Mouse (Mus musculus): ENCODE measurements around the gene Mrpl24. TPM values are rescaled to one million over a fixed set of nuclear protein-coding genes. Genes with fewer than 3 reads are reported as not detected.

Gene Mrpl24
- polyA plus RNA-seq, 1 experiment from 2014 or later = 61.6 TPM

DNA sequence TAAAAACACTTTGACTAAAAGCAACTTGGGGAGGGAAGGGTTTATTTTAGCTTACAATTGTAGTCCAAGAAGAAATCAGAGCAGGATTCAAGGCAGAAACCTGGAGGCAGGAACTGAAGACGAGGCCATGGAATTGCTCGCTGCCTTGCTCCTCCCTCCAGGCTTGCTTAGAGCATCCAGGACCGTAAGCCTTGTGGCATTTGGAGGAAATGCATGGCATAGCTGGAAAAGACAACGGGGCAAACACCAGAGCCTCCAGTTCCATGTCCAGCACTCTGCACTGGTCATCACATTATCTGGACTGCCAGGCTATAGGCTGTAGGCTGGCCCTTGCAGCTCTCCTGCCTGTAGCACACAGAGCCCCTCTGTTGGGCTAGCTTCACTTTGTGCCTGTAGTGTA, 15.2 kb downstream of the Mrpl24 start:
- Histone ChIP-seq H3K4me2 (replicated peaks; ENCODE audit: low read depth, low read length) (no peak overlapping the region), H3K4me1 (ENCODE audit: insufficient read depth, low read depth, low read length) (no peaks in the 10 kb centered on the region), H3K9ac (replicated peaks; ENCODE audit: low read depth) (no peak overlapping the region), H3K27ac (ENCODE audit: low read length) (no peak overlapping the region), H3K27me3 (replicated peaks; ENCODE audit: insufficient read depth, low read length) (no peaks in the 10 kb centered on the region), H3K4me3 (ENCODE audit: low read depth, low read length) (no peak overlapping the region), H3K9me3 (ENCODE audit: low read length) (no peaks in the 10 kb centered on the region), H3K36me3 (ENCODE audit: insufficient read depth, low read length) (peaks cover 18% of the 10 kb centered on the region)
- TF ChIP-seq CTCF (IDR thresholded peaks at IDR 0.05) (peak; percentile 20; the same call in 1 of the 2 replicates), EP300 (IDR thresholded peaks at IDR 0.05) (no peak)
- ATAC-seq (no peak), DNase-seq (ENCODE audit: low spot score) (no peak)
- WGBS = 58% methylated on average over 4 of the region's 4 CpGs

DNA sequence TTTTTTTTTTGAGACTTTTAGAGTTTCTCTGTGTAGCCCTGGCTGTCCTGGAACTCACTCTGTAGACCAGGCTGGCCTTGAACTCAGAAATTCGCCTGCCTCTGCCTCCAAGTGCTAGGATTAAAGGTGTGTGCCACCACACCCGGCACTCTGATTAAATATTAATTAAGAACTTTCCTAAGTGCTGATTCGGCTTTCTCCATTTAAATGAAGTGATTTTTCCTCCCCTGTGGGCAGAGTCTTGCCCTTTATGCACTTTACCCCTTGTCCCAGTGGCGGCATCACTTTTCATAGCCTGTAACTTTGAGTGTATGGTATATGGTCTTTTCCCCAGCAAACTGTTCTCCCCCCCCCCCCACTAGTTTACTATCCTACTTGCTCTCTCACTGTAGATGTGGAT, 15.9 kb downstream of the Mrpl24 start:
- no peak overlapping the region for H3K4me3 ChIP-seq (ENCODE audit: low read depth, low read length)
- TF ChIP-seq CTCF (IDR thresholded peaks at IDR 0.05) (no peak), EP300 (IDR thresholded peaks at IDR 0.05) (no peak)
- WGBS = 74% methylated on average over 4 of the region's 4 CpGs
- H3K9ac ChIP-seq (replicated peaks; ENCODE audit: low read depth) = no peak overlapping the region
- no peaks in the 10 kb centered on the region for H3K27me3 ChIP-seq (replicated peaks; ENCODE audit: insufficient read depth, low read length)
- ATAC-seq = no peak
- no peak for DNase-seq (ENCODE audit: low spot score)
- no peaks in the 10 kb centered on the region for H3K4me1 ChIP-seq (ENCODE audit: insufficient read depth, low read depth, low read length)
- no peak overlapping the region for H3K4me2 ChIP-seq (replicated peaks; ENCODE audit: low read depth, low read length)
- H3K36me3 ChIP-seq (ENCODE audit: insufficient read depth, low read length) = peaks cover 20% of the 10 kb centered on the region
- no peak overlapping the region for H3K27ac ChIP-seq (ENCODE audit: low read length)
- no peaks in the 10 kb centered on the region for H3K9me3 ChIP-seq (ENCODE audit: low read length)

DNA sequence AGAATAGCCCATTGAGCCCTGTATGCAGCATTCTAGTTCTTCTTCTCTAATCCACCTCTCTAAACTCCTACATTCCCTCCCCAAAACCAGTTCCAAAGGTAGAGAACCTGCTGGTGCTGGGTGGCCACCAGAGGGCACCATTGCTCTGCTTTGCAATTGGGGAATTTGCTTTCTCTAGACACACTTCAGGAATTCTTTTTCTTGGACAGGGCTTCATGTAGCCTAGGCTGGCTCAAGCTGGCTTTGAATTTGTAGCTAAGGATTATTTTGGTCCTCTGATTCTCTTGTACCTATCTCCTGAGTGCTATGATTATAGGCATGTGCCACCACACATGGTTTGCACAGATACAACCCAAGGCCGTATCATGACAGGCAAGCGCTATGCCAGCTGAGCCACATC, 16.5 kb downstream of the Mrpl24 start:
- WGBS = 94% methylated on average over 2 of the region's 2 CpGs
- Histone ChIP-seq H3K4me3 (ENCODE audit: low read depth, low read length) (no peak overlapping the region), H3K27ac (ENCODE audit: low read length) (no peak overlapping the region), H3K4me1 (ENCODE audit: insufficient read depth, low read depth, low read length) (no peaks in the 10 kb centered on the region), H3K27me3 (replicated peaks; ENCODE audit: insufficient read depth, low read length) (no peaks in the 10 kb centered on the region), H3K36me3 (ENCODE audit: insufficient read depth, low read length) (peaks cover 20% of the 10 kb centered on the region), H3K4me2 (replicated peaks; ENCODE audit: low read depth, low read length) (no peak overlapping the region), H3K9ac (replicated peaks; ENCODE audit: low read depth) (no peak overlapping the region), H3K9me3 (ENCODE audit: low read length) (no peaks in the 10 kb centered on the region)
- TF ChIP-seq CTCF (IDR thresholded peaks at IDR 0.05) = peak; percentile 97
- TF ChIP-seq EP300 (IDR thresholded peaks at IDR 0.05) = no peak
- ATAC-seq = peak; percentile 69
- peak; percentile 88 for DNase-seq (ENCODE audit: low spot score)

DNA sequence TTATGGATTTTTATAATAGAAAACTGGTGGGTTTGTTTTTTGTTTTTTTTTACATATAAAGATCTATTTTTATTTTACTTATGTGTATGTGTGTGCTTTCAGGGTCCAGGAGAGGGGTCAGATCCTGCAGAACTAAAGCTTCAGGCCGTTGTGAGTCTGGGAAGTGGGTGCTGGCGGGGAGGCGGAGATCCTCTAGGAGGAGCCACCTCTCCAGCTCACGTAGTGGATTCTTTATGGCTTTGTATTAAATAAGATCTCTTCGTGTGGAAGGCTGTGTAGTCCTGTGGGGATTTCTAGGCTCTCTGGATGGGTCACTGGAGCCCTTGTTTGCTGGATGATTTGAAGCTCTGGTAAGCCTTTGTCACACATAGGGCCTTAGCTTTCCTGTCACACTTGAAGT, 21.3 kb downstream of the Mrpl24 start:
- 74% methylated on average over 5 of the region's 5 CpGs for WGBS
- Histone ChIP-seq H3K9ac (replicated peaks; ENCODE audit: low read depth) (no peak overlapping the region), H3K4me2 (replicated peaks; ENCODE audit: low read depth, low read length) (no peak overlapping the region), H3K9me3 (ENCODE audit: low read length) (no peaks in the 10 kb centered on the region), H3K4me1 (ENCODE audit: insufficient read depth, low read depth, low read length) (no peaks in the 10 kb centered on the region), H3K4me3 (ENCODE audit: low read depth, low read length) (no peak overlapping the region), H3K36me3 (ENCODE audit: insufficient read depth, low read length) (peaks cover 14% of the 10 kb centered on the region), H3K27me3 (replicated peaks; ENCODE audit: insufficient read depth, low read length) (no peaks in the 10 kb centered on the region), H3K27ac (ENCODE audit: low read length) (no peak overlapping the region)
- ATAC-seq (no peak), DNase-seq (ENCODE audit: low spot score) (no peak)
- TF ChIP-seq CTCF (IDR thresholded peaks at IDR 0.05) = no peak
- TF ChIP-seq EP300 (IDR thresholded peaks at IDR 0.05) = no peak

DNA sequence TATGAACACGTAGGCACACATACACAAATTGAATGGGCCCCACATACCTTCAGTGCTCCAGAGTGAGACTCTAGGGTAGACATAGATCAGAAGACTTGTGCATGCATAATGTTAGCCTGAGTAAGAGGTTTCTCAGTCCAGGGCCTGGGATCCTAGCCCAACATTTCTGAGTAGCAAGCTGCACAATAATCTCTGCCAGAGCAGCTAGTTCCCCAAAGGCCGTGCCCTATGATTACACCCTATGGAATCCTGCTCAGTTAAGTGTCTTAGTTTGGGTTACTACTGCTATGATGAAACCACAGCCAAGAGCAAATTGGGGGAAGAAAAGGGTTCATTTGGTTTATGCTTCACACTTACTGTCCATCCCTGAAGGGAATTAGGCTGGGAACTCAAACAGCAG, 23.2 kb downstream of the Mrpl24 start:
- DNase-seq (ENCODE audit: low spot score) (no peak), ATAC-seq (no peak)
- no peaks in the 10 kb centered on the region for H3K9me3 ChIP-seq (ENCODE audit: low read length)
- H3K27ac ChIP-seq (ENCODE audit: low read length) = no peak overlapping the region
- H3K9ac ChIP-seq (replicated peaks; ENCODE audit: low read depth) = no peak overlapping the region
- no peak overlapping the region for H3K4me2 ChIP-seq (replicated peaks; ENCODE audit: low read depth, low read length)
- no peak for TF ChIP-seq EP300 (IDR thresholded peaks at IDR 0.05)
- no peak for TF ChIP-seq CTCF (IDR thresholded peaks at IDR 0.05)
- H3K27me3 ChIP-seq (replicated peaks; ENCODE audit: insufficient read depth, low read length) = no peaks in the 10 kb centered on the region
- H3K36me3 ChIP-seq (ENCODE audit: insufficient read depth, low read length) = peaks cover 14% of the 10 kb centered on the region
- H3K4me3 ChIP-seq (ENCODE audit: low read depth, low read length) = no peak overlapping the region
- WGBS = 96% methylated on average over 2 of the region's 2 CpGs
- H3K4me1 ChIP-seq (ENCODE audit: insufficient read depth, low read depth, low read length) = peaks cover 4% of the 10 kb centered on the region

DNA sequence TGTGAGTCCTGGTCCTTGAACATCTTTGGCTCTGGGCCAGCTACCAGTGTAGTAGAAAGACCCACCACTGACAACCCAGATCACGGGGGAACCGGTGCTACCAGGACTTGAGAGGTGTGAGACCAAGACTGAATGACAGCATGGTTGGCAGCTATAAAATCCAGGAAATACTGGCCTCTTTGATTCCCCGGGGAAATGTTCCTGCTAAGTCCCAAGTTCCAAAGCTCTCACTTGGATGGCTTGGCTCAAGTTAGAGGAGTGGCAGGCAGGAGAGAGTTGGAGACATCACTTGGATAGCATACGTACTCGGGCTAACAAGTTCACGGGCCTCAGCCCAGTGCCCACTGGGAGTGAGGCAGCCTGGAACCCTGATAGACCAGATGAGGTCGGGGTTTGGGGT, 24.3 kb downstream of the Mrpl24 start:
- H3K4me1 ChIP-seq (ENCODE audit: insufficient read depth, low read depth, low read length) = peaks cover 16% of the 10 kb centered on the region
- H3K9ac ChIP-seq (replicated peaks; ENCODE audit: low read depth) = no peak overlapping the region
- no peak for TF ChIP-seq CTCF (IDR thresholded peaks at IDR 0.05)
- TF ChIP-seq EP300 (IDR thresholded peaks at IDR 0.05) = no peak
- no peaks in the 10 kb centered on the region for H3K9me3 ChIP-seq (ENCODE audit: low read length)
- no peak overlapping the region for H3K4me2 ChIP-seq (replicated peaks; ENCODE audit: low read depth, low read length)
- ATAC-seq (no peak), DNase-seq (ENCODE audit: low spot score) (no peak)
- WGBS = 62% methylated on average over 7 of the region's 7 CpGs
- H3K27me3 ChIP-seq (replicated peaks; ENCODE audit: insufficient read depth, low read length) = peaks cover 7% of the 10 kb centered on the region; the same call in 1 of the 2 replicates
- no peak overlapping the region for H3K27ac ChIP-seq (ENCODE audit: low read length)
- peaks cover 11% of the 10 kb centered on the region for H3K36me3 ChIP-seq (ENCODE audit: insufficient read depth, low read length)
- H3K4me3 ChIP-seq (ENCODE audit: low read depth, low read length) = no peak overlapping the region

All from lung, postnatal 0 days (tissue).